Comparison of ENCODE assay signal across 9 mouse cellular contexts in genomic region chr2:61455902-61456301, GRCm38 (mm10).
DNase-seq lines count a peak whose midpoint lies in the region; ATAC-seq lines count a peak whose summit lies in the region.
"Had no signal": no experiment of that assay in that cellular context is flagged by ENCODE, and none has a peak within 500 bp of the region (broad histone marks: within the 10 kb centered on the region; RNA-seq: fewer than 3 reads in every experiment).

No protein-coding gene starts in this region.

- no peak for ATAC-seq in neural tube, embryonic 15.5 days (ENCODE audit: low FRiP score)
- peak; percentile 69 for ATAC-seq in granulocyte monocyte progenitor cell, adult 5-6 weeks (replicated peaks; ENCODE audit: poor library complexity, severe bottlenecking)
- no peak for ATAC-seq in limb, embryonic 11.5 days (ENCODE audit: insufficient number of reproducible peaks, low FRiP score, low TSS enrichment, low read depth)
- no peak for ATAC-seq in erythroblast, adult 5-6 weeks (replicated peaks; ENCODE audit: low FRiP score, poor library complexity, severe bottlenecking)

- no peak overlapping the region for H3K27ac ChIP-seq in neural tube, embryonic 15.5 days (replicated peaks)
- H3K27ac ChIP-seq in limb, embryonic 11.5 days (replicated peaks; ENCODE audit: low read depth, low read length): no peak overlapping the region
- H3K27ac ChIP-seq: hindbrain, embryonic 15.5 days had no signal

- H3K4me1 ChIP-seq in neural tube, embryonic 15.5 days: peaks cover 10% of the 10 kb centered on the region
- H3K4me1 ChIP-seq in limb, embryonic 11.5 days (ENCODE audit: control insufficient read depth, insufficient read depth, low read length): peaks cover 5% of the 10 kb centered on the region; the same call in 1 of the 2 replicates

- H3K27me3 ChIP-seq in neural tube, embryonic 15.5 days (replicated peaks): no peaks in the 10 kb centered on the region
- no peaks in the 10 kb centered on the region for H3K27me3 ChIP-seq in limb, embryonic 11.5 days (ENCODE audit: control insufficient read depth, insufficient read depth, low read length)
- H3K27me3 ChIP-seq: hindbrain, embryonic 15.5 days had no signal

- WGBS in neural tube, embryonic 15.5 days: 24% methylated on average over 5 of the region's 5 CpGs
- WGBS in limb, embryonic 11.5 days: 33% methylated on average over 5 of the region's 5 CpGs

- H3K4me2 ChIP-seq in neural tube, embryonic 15.5 days: no peak overlapping the region
- no peak overlapping the region for H3K4me2 ChIP-seq in limb, embryonic 11.5 days (ENCODE audit: low read depth, severe bottlenecking)
- H3K4me2 ChIP-seq: hindbrain, embryonic 15.5 days had no signal

- peak; percentile 58 for DNase-seq in neural tube, embryonic 10.5 days (ENCODE audit: extremely low spot score, low spot score)
- peak; percentile 38 for DNase-seq in WW6 (ENCODE audit: low read depth, low spot score)
- DNase-seq in cerebellum, postnatal 14 days: peak; percentile 66 to 82
- DNase-seq in limb, embryonic 11.5 days (ENCODE audit: low spot score): peak; percentile 74
- DNase-seq in right cerebral cortex, adult 2 months (ENCODE audit: low spot score in 2 of 2): peak; percentile 51 to 58

- no peak overlapping the region for H3K4me3 ChIP-seq in neural tube, embryonic 15.5 days (replicated peaks)
- H3K4me3 ChIP-seq in limb, embryonic 11.5 days (ENCODE audit: low read depth, low read length): no peak overlapping the region
- H3K4me3 ChIP-seq: hindbrain, embryonic 15.5 days had no signal

- no peaks in the 10 kb centered on the region for H3K36me3 ChIP-seq in neural tube, embryonic 15.5 days
- no peaks in the 10 kb centered on the region for H3K36me3 ChIP-seq in limb, embryonic 11.5 days (ENCODE audit: control insufficient read depth, insufficient read depth, low read length)
- H3K36me3 ChIP-seq: hindbrain, embryonic 15.5 days had no signal

- no peak overlapping the region for H3K9ac ChIP-seq in neural tube, embryonic 15.5 days (replicated peaks)
- H3K9ac ChIP-seq in limb, embryonic 11.5 days (ENCODE audit: low read length): no peak overlapping the region
- H3K9ac ChIP-seq: hindbrain, embryonic 15.5 days had no signal

- H3K9me3 ChIP-seq in neural tube, embryonic 15.5 days (replicated peaks): no peaks in the 10 kb centered on the region
- no peaks in the 10 kb centered on the region for H3K9me3 ChIP-seq in limb, embryonic 11.5 days (ENCODE audit: control insufficient read depth, low read length)
- H3K9me3 ChIP-seq: hindbrain, embryonic 15.5 days had no signal
